Mouse (Mus musculus) liver, postnatal 0 days (tissue): ENCODE data around the gene Ethe1. TPM values are rescaled to one million over a fixed set of nuclear protein-coding genes. Genes with fewer than 3 reads are reported as not detected.
A peak's percentile ranks its signal among the peaks of the same experiment; 100 is the strongest.

Source experiments
- ATAC-seq: fragments of 200-750 bp; cut with Nextera tagmentation; 2 replicates; pipeline ENCODE4 v1.8.0; 2017; ENCODE audit warnings: mild to moderate bottlenecking, moderate library complexity
- DNase-seq: peaks from one replicate; pipeline ENCODE4 v3.0.0-alpha.2; 2016
- H3K27ac ChIP-seq: fragments of 300-500 bp; sonication (generic); 2 replicates; pipeline ENCODE4 v1.5.1; 2014; ENCODE audit warnings: antibody characterized with exemption, moderate library complexity, mild to moderate bottlenecking, low read depth
- H3K27me3 ChIP-seq: fragments of 300-500 bp; sonication (generic); 2 replicates; pipeline ENCODE4 v1.6.1; 2014; ENCODE audit warnings: low read length, control low read depth, mixed read lengths; ENCODE audit not compliant: insufficient read depth
- H3K36me3 ChIP-seq: fragments of 300-500 bp; sonication (generic); replicated peaks from 2 replicates; pipeline ENCODE4 v1.6.1; 2014; ENCODE audit warnings: mild to moderate bottlenecking, control low read depth, low read length, moderate library complexity, mixed read lengths; ENCODE audit not compliant: insufficient read depth
- H3K4me1 ChIP-seq: fragments of 300-500 bp; sonication (generic); 2 replicates; pipeline ENCODE4 v1.6.1; 2014; ENCODE audit warnings: antibody characterized with exemption, mild to moderate bottlenecking, control low read depth; ENCODE audit not compliant: insufficient read depth
- H3K4me2 ChIP-seq: fragments of 300-500 bp; sonication (generic); 2 replicates; pipeline ENCODE4 v1.6.1; 2014; ENCODE audit warnings: low read depth, mild to moderate bottlenecking, low read length, moderate library complexity, mixed read lengths
- H3K4me3 ChIP-seq: fragments of 300-500 bp; sonication (generic); 2 replicates; pipeline ENCODE4 v1.5.1; 2014; ENCODE audit warnings: low read depth, low read length
- H3K9ac ChIP-seq: fragments of 300-500 bp; sonication (generic); replicated peaks from 2 replicates; pipeline ENCODE4 v1.6.1; 2014; ENCODE audit warnings: mild to moderate bottlenecking, moderate library complexity
- H3K9me3 ChIP-seq: fragments of 300-500 bp; sonication (generic); 2 replicates; pipeline ENCODE4 v1.6.1; 2016; ENCODE audit warnings: mild to moderate bottlenecking, control low read depth, low read length, mixed read lengths
- CTCF ChIP-seq: sonication (generic); IDR thresholded peaks from 2 replicates; pipeline ENCODE4 v1.5.1; 2016; ENCODE audit warnings: antibody characterized with exemption, low read depth
- EP300 ChIP-seq: IDR thresholded peaks from 2 replicates; pipeline ENCODE4 v1.6.1; 2016; ENCODE audit warnings: antibody characterized with exemption, low read depth, mild to moderate bottlenecking
- WGBS: fragments of 180-500 bp; shearing (Covaris S2); extraction: QIAGEN DNeasy Blood & Tissue Kit; methylation state at CpG from one replicate; pipeline ENCODE4 v1.1.7; 2014; ENCODE audit not compliant: insufficient replicate concordance; 5-methylcytosine and 5-hydroxymethylcytosine counted together
- polyA plus RNA-seq: library from polyadenylated mRNA; unstranded; fragments of >200 nt; fragmentation: Nextera tagmentation; extraction: Ambion mirVana; gene quantifications from 2 replicates; pipeline ENCODE4 v1.2.1, GENCODE M21; 2015

Ethe1 gene
- polyA plus RNA-seq, 1 experiment from 2014 or later = 39.7 TPM

GRCm38 (mm10) chr7:24586828-24587227 lies 515 bp upstream of the Ethe1 start:
- no peaks in the 10 kb centered on the region for H3K36me3 ChIP-seq
- peak; percentile 60 for ATAC-seq
- peak overlapping the region; percentile 31; the same call in 1 of the 2 replicates for H3K4me3 ChIP-seq
- H3K27ac ChIP-seq = no peak overlapping the region
- peaks cover 11% of the 10 kb centered on the region for H3K4me1 ChIP-seq
- peak; percentile 55 for DNase-seq
- peaks cover 17% of the 10 kb centered on the region for H3K27me3 ChIP-seq
- H3K9ac ChIP-seq = no peak overlapping the region
- no peaks in the 10 kb centered on the region for H3K9me3 ChIP-seq
- 13% methylated on average over 8 of the region's 8 CpGs for WGBS
- H3K4me2 ChIP-seq = peak overlapping the region; percentile 68
- TF ChIP-seq CTCF (no peak), EP300 (no peak)

GRCm38 (mm10) chr7:24588336-24588735 lies 993 bp downstream of the Ethe1 start:
- peaks cover 21% of the 10 kb centered on the region for H3K4me1 ChIP-seq
- TF ChIP-seq CTCF (no peak), EP300 (no peak)
- H3K36me3 ChIP-seq = no peaks in the 10 kb centered on the region
- no peak overlapping the region for H3K9ac ChIP-seq
- no peak for ATAC-seq
- 65% methylated on average over 13 of the region's 13 CpGs for WGBS
- DNase-seq = peak; percentile 36
- H3K27me3 ChIP-seq = peaks cover 17% of the 10 kb centered on the region
- H3K9me3 ChIP-seq = no peaks in the 10 kb centered on the region
- H3K27ac ChIP-seq = no peak overlapping the region
- no peak overlapping the region for H3K4me2 ChIP-seq
- no peak overlapping the region for H3K4me3 ChIP-seq

- 50% methylated on average over 5 of the region's 5 CpGs for WGBS
Observed at GRCm38 (mm10) chr7:24591735-24592134, 4.4 kb downstream of the Ethe1 start.

GRCm38 (mm10) chr7:24592163-24592562 lies 4.8 kb downstream of the Ethe1 start:
- no peaks in the 10 kb centered on the region for H3K9me3 ChIP-seq
- DNase-seq (no peak), ATAC-seq (no peak; the same call in 1 of the 2 replicates)
- no peak overlapping the region for H3K9ac ChIP-seq
- H3K4me3 ChIP-seq = no peak overlapping the region
- WGBS = 56% methylated on average over 4 of the region's 4 CpGs
- TF ChIP-seq EP300 (no peak), CTCF (no peak)
- 0 out of 2 replicates have a peak, but pooled peaks cover 3% of the 10 kb centered on the region for H3K27me3 ChIP-seq
- peaks cover 26% of the 10 kb centered on the region for H3K4me1 ChIP-seq
- H3K36me3 ChIP-seq = no peaks in the 10 kb centered on the region
- no peak overlapping the region for H3K4me2 ChIP-seq
- no peak overlapping the region for H3K27ac ChIP-seq

More at GRCm38 (mm10) chr7:24591735-24592134, 4.4 kb downstream of the Ethe1 start:
- Histone ChIP-seq H3K9me3 (no peaks in the 10 kb centered on the region), H3K9ac (no peak overlapping the region), H3K4me2 (no peak overlapping the region), H3K27ac (no peak overlapping the region), H3K36me3 (no peaks in the 10 kb centered on the region), H3K4me3 (no peak overlapping the region), H3K4me1 (peaks cover 30% of the 10 kb centered on the region), H3K27me3 (0 out of 2 replicates have a peak, but pooled peaks cover 5% of the 10 kb centered on the region)
- TF ChIP-seq CTCF = peak; percentile 30; the same call in 1 of the 2 replicates
- TF ChIP-seq EP300 = peak; percentile 48; the same call in 1 of the 2 replicates
- peak; percentile 34 for ATAC-seq
- DNase-seq = no peak

- 84% methylated on average over 6 of the region's 6 CpGs for WGBS
- no peaks in the 10 kb centered on the region for H3K9me3 ChIP-seq
- peaks cover 21% of the 10 kb centered on the region for H3K4me1 ChIP-seq
- H3K36me3 ChIP-seq = no peaks in the 10 kb centered on the region
- DNase-seq = no peak
- no peak for ATAC-seq
- no peak overlapping the region for H3K9ac ChIP-seq
- H3K4me2 ChIP-seq = no peak overlapping the region
- H3K4me3 ChIP-seq = no peak overlapping the region
- no peaks in the 10 kb centered on the region for H3K27me3 ChIP-seq
- no peak overlapping the region for H3K27ac ChIP-seq
- TF ChIP-seq EP300 (no peak), CTCF (no peak)
Observed at GRCm38 (mm10) chr7:24592781-24593180, 5.4 kb downstream of the Ethe1 start.

GRCm38 (mm10) chr7:24593621-24594308 lies 6.4 kb downstream of the Ethe1 start:
- ATAC-seq (peak; percentile 84), DNase-seq (peak; percentile 83)
- TF ChIP-seq EP300 = no peak
- Histone ChIP-seq H3K27me3 (no peaks in the 10 kb centered on the region), H3K27ac (0 out of 2 replicates have a peak overlapping the region, but pooled peaks have one; percentile 20), H3K36me3 (no peaks in the 10 kb centered on the region), H3K4me1 (peaks cover 27% of the 10 kb centered on the region), H3K9ac (peak overlapping the region; percentile 60), H3K4me3 (peak overlapping the region; percentile 63), H3K9me3 (no peaks in the 10 kb centered on the region), H3K4me2 (peak overlapping the region; percentile 80)
- WGBS = under 1% methylated on average over 37 of the region's 39 CpGs
